Mouse (Mus musculus) liver, embryonic 16.5 days (tissue): ENCODE measurements around the gene Htra2. TPM values are rescaled to one million over a fixed set of nuclear protein-coding genes. Genes with fewer than 3 reads are reported as not detected.

ENCODE experiments used
- ATAC-seq: fragments of 200-750 bp; cut with Nextera tagmentation; 2 replicates; pipeline ENCODE4 v1.8.0; 2017; ENCODE audit warnings: low read depth, mild to moderate bottlenecking, moderate number of reproducible peaks, moderate library complexity
- H3K27ac ChIP-seq: fragments of 300-500 bp; sonication (generic); 2 replicates; pipeline ENCODE4 v1.5.1; 2014; ENCODE audit warnings: mild to moderate bottlenecking, low read length
- H3K27me3 ChIP-seq: fragments of 300-500 bp; sonication (generic); 2 replicates; pipeline ENCODE4 v1.6.1; 2014; ENCODE audit warnings: low read depth, low read length, mixed read lengths; ENCODE audit not compliant: control insufficient read depth, insufficient read depth
- H3K36me3 ChIP-seq: fragments of 300-500 bp; sonication (generic); 2 replicates; pipeline ENCODE4 v1.6.1; 2014; ENCODE audit warnings: mild to moderate bottlenecking; ENCODE audit not compliant: control insufficient read depth, insufficient read depth
- H3K4me1 ChIP-seq: fragments of 300-500 bp; sonication (generic); 2 replicates; pipeline ENCODE4 v1.6.1; 2014; ENCODE audit warnings: low read depth, low read length, mixed read lengths; ENCODE audit not compliant: control insufficient read depth
- H3K4me2 ChIP-seq: fragments of 300-500 bp; sonication (generic); 2 replicates; pipeline ENCODE4 v1.6.1; 2014; ENCODE audit warnings: low read depth, low read length, mixed read lengths
- H3K4me3 ChIP-seq: fragments of 300-500 bp; sonication (generic); 2 replicates; pipeline ENCODE4 v1.5.1; 2014; ENCODE audit warnings: low read depth, mild to moderate bottlenecking, low read length
- H3K9ac ChIP-seq: fragments of 300-500 bp; sonication (generic); 2 replicates; pipeline ENCODE4 v1.6.1; 2014; ENCODE audit warnings: low read depth, low read length
- H3K9me3 ChIP-seq: fragments of 300-500 bp; sonication (generic); replicated peaks from 2 replicates; pipeline ENCODE4 v1.6.1; 2016; ENCODE audit warnings: low read length; ENCODE audit not compliant: control insufficient read depth
- WGBS: fragments of 180-500 bp; shearing (Covaris S2); extraction: QIAGEN DNeasy Blood & Tissue Kit; methylation state at CpG from one replicate; pipeline ENCODE4 v1.1.7; 2014; ENCODE audit not compliant: insufficient replicate concordance; 5-methylcytosine and 5-hydroxymethylcytosine counted together
- polyA plus RNA-seq: library from polyadenylated mRNA; unstranded; fragments of >200 nt; fragmentation: Nextera tagmentation; extraction: Ambion mirVana; gene quantifications from 2 replicates; pipeline ENCODE4 v1.2.1, GENCODE M21; 2015

The Htra2 gene
- polyA plus RNA-seq: 72.0 and 72.4 TPM in 2 replicates

- Histone ChIP-seq H3K9ac (peak within 1 kb of the TSS; percentile 92), H3K4me1 (peaks cover 31% of the 10 kb centered on the region), H3K9me3 (no peaks in the 10 kb centered on the region), H3K36me3 (peaks cover 28% of the 10 kb centered on the region), H3K27ac (peak within 1 kb of the TSS; percentile 93), H3K4me2 (peak within 1 kb of the TSS; percentile 96), H3K4me3 (peak within 1 kb of the TSS; percentile 90), H3K27me3 (no peaks in the 10 kb centered on the region)
- peak; percentile 9 for ATAC-seq
- under 1% methylated on average over 50 of the region's 50 CpGs for WGBS
Measured at GRCm38 (mm10) chr6:83054871-83055431, at the start of gene Htra2. Gene Htra2 (minus strand): TSS chr6:83055273.

GRCm38 (mm10) chr6:83104158-83104557 is 49.1 kb upstream of the Htra2 start:
- 64% methylated on average over 4 of the region's 4 CpGs for WGBS
- no peak for ATAC-seq

GRCm38 (mm10) chr6:83103130-83103650 is 48.1 kb upstream of the Htra2 start:
- Histone ChIP-seq H3K9me3 (no peaks in the 10 kb centered on the region), H3K36me3 (no peaks in the 10 kb centered on the region), H3K27ac (no peak overlapping the region), H3K4me1 (peaks cover 30% of the 10 kb centered on the region), H3K4me2 (peak overlapping the region; percentile 100), H3K4me3 (no peak overlapping the region), H3K27me3 (no peaks in the 10 kb centered on the region; the same call in 1 of the 2 replicates), H3K9ac (peak overlapping the region; percentile 90; the same call in 1 of the 2 replicates)
- WGBS: 59% methylated on average over 11 of the region's 11 CpGs
- peak; percentile 41 for ATAC-seq

More at GRCm38 (mm10) chr6:83104158-83104557, 49.1 kb upstream of the Htra2 start:
- Histone ChIP-seq H3K9ac (no peak overlapping the region), H3K4me3 (no peak overlapping the region), H3K4me2 (no peak overlapping the region), H3K27ac (no peak overlapping the region), H3K27me3 (no peaks in the 10 kb centered on the region; the same call in 1 of the 2 replicates), H3K4me1 (peaks cover 32% of the 10 kb centered on the region), H3K9me3 (no peaks in the 10 kb centered on the region), H3K36me3 (no peaks in the 10 kb centered on the region)

- Histone ChIP-seq H3K9me3 (no peaks in the 10 kb centered on the region), H3K27me3 (no peaks in the 10 kb centered on the region; the same call in 1 of the 2 replicates), H3K4me2 (peak overlapping the region; percentile 100), H3K9ac (peak overlapping the region; percentile 90), H3K27ac (peak overlapping the region; percentile 85), H3K4me3 (peak overlapping the region; percentile 86), H3K4me1 (peaks cover 24% of the 10 kb centered on the region), H3K36me3 (no peaks in the 10 kb centered on the region)
- peak; percentile 72 for ATAC-seq
- under 1% methylated on average over 68 of the region's 74 CpGs for WGBS
Measured at GRCm38 (mm10) chr6:83101688-83102556, 46.8 kb upstream of the Htra2 start.

- Histone ChIP-seq H3K4me2 (peak within 1 kb of the TSS; percentile 100), H3K9ac (peak within 1 kb of the TSS; percentile 90), H3K27ac (peak within 1 kb of the TSS; percentile 85), H3K4me3 (peak within 1 kb of the TSS; percentile 86), H3K9me3 (no peaks in the 10 kb centered on the region), H3K27me3 (no peaks in the 10 kb centered on the region; the same call in 1 of the 2 replicates), H3K36me3 (no peaks in the 10 kb centered on the region), H3K4me1 (peaks cover 24% of the 10 kb centered on the region)
- WGBS: under 1% methylated on average over 25 of the region's 25 CpGs
- ATAC-seq: peak; percentile 83
Measured at GRCm38 (mm10) chr6:83101316-83101687, 46.2 kb upstream of the Htra2 start, which contains the start of the genes Ccdc142 and Gm42688. Gene Ccdc142 (plus strand): TSS chr6:83101601. Gene Gm42688 (plus strand): TSS chr6:83101617.

- Histone ChIP-seq H3K4me1 (peaks cover 24% of the 10 kb centered on the region), H3K4me2 (no peak overlapping the region)
Measured at GRCm38 (mm10) chr6:83098411-83098810, 43.3 kb upstream of the Htra2 start.

GRCm38 (mm10) chr6:83095968-83096367 is 40.9 kb upstream of the Htra2 start:
- no peak overlapping the region for H3K9ac ChIP-seq
- no peak for ATAC-seq
- 0 out of 2 replicates have a peak, but pooled peaks cover 2% of the 10 kb centered on the region for H3K9me3 ChIP-seq
- no peaks in the 10 kb centered on the region for H3K36me3 ChIP-seq
- H3K4me1 ChIP-seq: peaks cover 6% of the 10 kb centered on the region
- WGBS: 45% methylated on average over 6 of the region's 6 CpGs
- no peak overlapping the region for H3K4me2 ChIP-seq
- H3K27ac ChIP-seq: no peak overlapping the region
- peaks cover 3% of the 10 kb centered on the region; the same call in 1 of the 2 replicates for H3K27me3 ChIP-seq
- no peak overlapping the region for H3K4me3 ChIP-seq

More at GRCm38 (mm10) chr6:83098411-83098810, 43.3 kb upstream of the Htra2 start:
- H3K27me3 ChIP-seq: no peaks in the 10 kb centered on the region; the same call in 1 of the 2 replicates
- H3K9ac ChIP-seq: no peak overlapping the region
- no peaks in the 10 kb centered on the region for H3K36me3 ChIP-seq
- ATAC-seq: no peak
- 0 out of 2 replicates have a peak, but pooled peaks cover 2% of the 10 kb centered on the region for H3K9me3 ChIP-seq
- no peak overlapping the region for H3K4me3 ChIP-seq
- no peak overlapping the region for H3K27ac ChIP-seq
- 54% methylated on average over 2 of the region's 2 CpGs for WGBS

GRCm38 (mm10) chr6:83092416-83093127 is 37.5 kb upstream of the Htra2 start:
- Histone ChIP-seq H3K9me3 (0 out of 2 replicates have a peak, but pooled peaks cover 2% of the 10 kb centered on the region), H3K27me3 (peaks cover 33% of the 10 kb centered on the region), H3K4me3 (no peak overlapping the region), H3K36me3 (no peaks in the 10 kb centered on the region), H3K4me2 (no peak overlapping the region), H3K9ac (no peak overlapping the region), H3K27ac (no peak overlapping the region), H3K4me1 (no peaks in the 10 kb centered on the region)
- 20% methylated on average over 6 of the region's 6 CpGs for WGBS
- 0 out of 2 replicates have a peak, but pooled peaks have one; percentile 37 for ATAC-seq
